Mouse (Mus musculus) mesoderm, embryonic 11.5 days (tissue): ENCODE data around the gene Samd8.
A peak's percentile ranks its signal among the peaks of the same experiment; 100 is the strongest.

Experiments used
- DNase-seq: peaks from one replicate; pipeline ENCODE4 v3.0.0-alpha.2; 2012; ENCODE audit warnings: low read depth, low spot score

Samd8 gene

GRCm38 (mm10) chr14:21825786-21826491 lies 75.6 kb downstream of the Samd8 start:
- no peak for DNase-seq

- DNase-seq: peak; percentile 96
These were observed 80.8 kb downstream of the Samd8 start for GRCm38 (mm10) chr14:21830876-21831767.

GRCm38 (mm10) chr14:21831830-21832403 lies 81.6 kb downstream of the Samd8 start:
- no peak for DNase-seq

DNA sequence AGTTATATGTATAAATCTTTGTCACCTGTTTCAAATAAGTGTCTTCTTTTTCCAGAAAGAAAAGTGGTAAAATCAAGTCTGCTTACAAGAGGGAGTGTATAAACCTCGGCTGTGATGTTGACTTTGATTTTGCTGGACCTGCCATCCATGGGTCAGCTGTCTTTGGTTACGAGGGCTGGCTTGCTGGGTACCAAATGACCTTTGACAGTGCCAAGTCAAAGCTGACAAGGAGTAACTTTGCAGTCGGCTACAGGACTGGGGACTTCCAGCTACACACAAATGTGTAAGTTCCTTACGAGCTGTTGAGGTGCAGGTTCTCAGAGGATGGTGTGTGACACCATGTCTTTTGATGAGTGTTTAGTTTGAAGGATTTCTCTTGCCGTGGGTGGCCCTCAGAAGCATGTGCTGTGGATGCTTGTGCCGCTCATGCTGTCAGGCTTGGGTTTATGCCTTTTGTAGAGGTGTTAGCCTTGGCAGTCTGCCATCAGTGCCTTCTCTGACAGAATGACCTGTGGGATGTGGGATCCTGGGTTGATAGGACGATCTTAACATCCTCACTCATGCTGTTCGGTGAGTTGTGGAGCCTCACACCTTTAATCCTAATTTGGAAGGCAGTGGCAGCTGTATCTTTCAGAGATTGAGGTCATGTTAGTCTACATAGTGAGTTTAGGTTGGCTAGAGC lies 88.1 kb downstream of the Samd8 start:
- DNase-seq: no peak

DNA sequence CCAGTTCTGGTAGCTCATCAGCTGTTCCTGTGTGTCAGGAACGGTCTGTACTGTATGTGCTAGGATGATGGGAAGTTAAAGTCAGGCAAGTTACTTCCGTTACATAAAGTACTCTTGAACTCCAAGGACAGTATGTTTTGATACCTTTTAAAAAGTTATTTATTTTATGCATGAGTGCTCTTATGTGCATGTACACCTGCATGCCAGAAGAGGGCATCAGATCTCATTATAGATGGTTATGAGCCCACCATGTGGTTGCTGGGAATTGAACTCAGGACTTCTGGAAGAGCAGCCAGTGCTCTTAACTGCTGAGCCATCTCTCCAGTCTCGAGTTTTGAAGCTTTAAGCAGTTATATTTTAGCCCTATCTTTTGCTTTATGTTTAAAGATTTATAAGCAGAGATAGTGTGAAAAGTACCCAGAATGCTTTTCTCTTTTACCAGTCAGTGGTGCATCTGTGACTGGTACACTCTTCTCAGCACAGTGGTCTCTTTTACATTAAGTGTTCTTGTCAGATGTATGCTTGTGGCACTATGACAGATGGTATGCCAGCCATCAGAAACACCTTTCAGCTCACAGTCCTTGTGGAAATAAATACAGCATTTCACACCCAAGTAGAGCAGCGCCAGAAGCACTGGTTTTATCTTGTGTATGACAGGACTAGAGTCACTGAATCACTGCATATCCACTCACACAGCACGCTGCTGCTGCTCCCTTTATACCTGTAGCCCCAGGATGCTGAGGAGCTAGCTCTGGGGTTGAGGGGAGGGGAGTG lies 91.7 kb downstream of the Samd8 start:
- DNase-seq: no peak

GRCm38 (mm10) chr14:21843263-21843662 lies 92.9 kb downstream of the Samd8 start:
- no peak for DNase-seq

GRCm38 (mm10) chr14:21846827-21847380 lies 96.6 kb downstream of the Samd8 start:
- no peak for DNase-seq

DNA sequence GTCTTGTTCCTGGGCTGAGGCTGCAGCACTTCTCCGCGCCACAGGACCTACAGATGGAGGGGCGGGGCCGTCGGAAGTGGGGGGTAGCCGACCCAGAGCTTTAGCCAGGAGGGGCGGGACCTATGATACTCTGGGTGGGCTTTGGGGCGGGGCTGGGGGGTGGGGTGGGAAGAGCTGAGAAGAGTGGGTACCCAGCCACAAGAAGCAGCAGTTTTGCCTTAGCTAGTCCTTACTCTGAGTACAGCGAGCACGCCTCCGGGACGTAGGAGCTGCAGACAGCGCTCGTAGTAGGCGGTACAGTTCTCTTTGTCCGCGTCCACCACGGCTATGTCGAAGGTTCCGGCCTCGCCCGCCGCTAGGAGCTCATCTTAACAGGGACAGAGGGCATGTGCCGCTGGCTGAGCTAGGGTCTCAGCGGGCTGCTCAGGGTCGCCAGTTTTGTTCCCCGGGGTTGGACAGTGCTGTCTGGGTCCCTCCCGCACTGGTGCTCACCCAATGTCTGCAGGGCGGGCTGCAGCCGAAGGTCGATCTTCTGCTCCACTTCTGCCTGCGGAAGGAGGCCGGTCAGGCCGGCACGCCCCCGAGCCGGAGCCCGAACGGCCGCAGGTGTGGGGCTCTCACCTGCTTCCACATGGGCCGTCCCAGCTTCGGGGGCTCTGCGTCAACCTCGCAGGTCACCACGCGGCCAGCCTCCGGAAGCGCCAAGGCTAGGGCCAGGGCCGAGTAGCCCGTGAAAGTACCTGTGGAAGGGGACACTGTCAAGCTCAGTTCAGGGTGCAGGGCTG lies 97.2 kb downstream of the Samd8 start:
- peak; percentile 86 for DNase-seq
